Mouse (Mus musculus): ENCODE measurements around the gene Cradd. TPM values are rescaled to one million over a fixed set of nuclear protein-coding genes. Genes with fewer than 3 reads are reported as not detected.

The Cradd gene
- total and polyA plus RNA-seq, 2 experiments = 8.9 to 24.7 TPM

DNA sequence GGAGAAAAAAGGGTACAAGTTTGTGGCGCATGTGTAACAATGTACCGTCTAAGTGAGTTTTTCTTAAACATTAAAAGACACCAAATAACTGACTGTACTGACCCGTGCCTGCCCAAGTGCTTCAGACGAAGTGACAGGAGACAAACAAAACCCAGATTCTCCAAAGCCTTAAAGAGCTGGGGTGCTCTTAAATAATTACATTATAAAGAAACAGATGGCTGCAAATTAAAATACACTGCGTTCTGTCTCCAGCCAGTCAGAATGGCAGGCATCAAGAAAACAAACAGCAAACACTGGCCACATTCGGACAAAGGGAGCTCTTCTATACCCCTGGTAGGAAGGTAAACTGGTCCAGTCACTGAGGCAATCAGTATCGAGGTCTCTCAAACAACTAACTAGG, 43.3 kb upstream of the Cradd start:
- no peak for TF ChIP-seq POLR2A (IDR thresholded peaks at IDR 0.05; ENCODE audit: extremely low read depth, insufficient read depth, low read length)
- TF ChIP-seq CTCF (IDR thresholded peaks at IDR 0.05; ENCODE audit: low read depth, low read length) = no peak
- no peaks in the 10 kb centered on the region for H3K27me3 ChIP-seq (ENCODE audit: control insufficient read depth, insufficient read depth, low read length)
- no peak for DNase-seq (ENCODE audit: extremely low read depth, low read depth, low spot score)
- H3K4me3 ChIP-seq (ENCODE audit: insufficient read depth, low read depth, low read length) = no peak overlapping the region
- H3K36me3 ChIP-seq (ENCODE audit: control insufficient read depth, insufficient read depth, low read length) = no peaks in the 10 kb centered on the region
- H3K79me2 ChIP-seq (ENCODE audit: control insufficient read depth, insufficient read depth, low read length) = no peaks in the 10 kb centered on the region
- WGBS = 85% methylated on average over 7 of the region's 7 CpGs
- no peaks in the 10 kb centered on the region for H3K4me1 ChIP-seq (ENCODE audit: control insufficient read depth, insufficient read depth, low read length)
- no peak overlapping the region for H3K9ac ChIP-seq (ENCODE audit: low read depth, low read length)
- no peak overlapping the region for H3K27ac ChIP-seq (replicated peaks; ENCODE audit: insufficient read depth, low read depth, low read length)

DNA sequence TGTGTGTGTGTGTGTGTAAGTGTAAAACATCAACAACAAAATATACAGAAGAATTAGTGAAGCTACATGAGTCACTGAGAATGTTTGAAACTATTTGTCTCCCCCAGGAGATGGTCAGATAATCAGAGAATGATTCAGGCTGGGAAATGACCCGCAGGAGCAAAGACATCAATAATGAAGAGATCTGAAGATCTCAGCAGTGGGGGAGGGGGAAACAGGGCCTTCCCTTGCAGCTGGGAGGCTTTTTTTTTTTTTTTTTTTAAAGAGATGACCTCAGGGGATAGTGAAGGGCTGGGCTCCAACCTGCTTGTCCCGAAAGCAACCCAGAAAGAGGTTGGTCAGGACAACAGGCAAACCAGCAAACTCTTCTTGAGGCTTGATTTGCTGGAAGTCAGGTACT, 38.4 kb upstream of the Cradd start:
- no peaks in the 10 kb centered on the region for H3K27me3 ChIP-seq (ENCODE audit: control insufficient read depth, insufficient read depth, low read length)
- no peak for DNase-seq (ENCODE audit: extremely low read depth, low read depth, low spot score)
- 66% methylated on average over 2 of the region's 2 CpGs for WGBS
- H3K4me3 ChIP-seq (ENCODE audit: insufficient read depth, low read depth, low read length) = no peak overlapping the region
- no peak for TF ChIP-seq CTCF (IDR thresholded peaks at IDR 0.05; ENCODE audit: low read depth, low read length)
- H3K36me3 ChIP-seq (ENCODE audit: control insufficient read depth, insufficient read depth, low read length) = no peaks in the 10 kb centered on the region
- no peaks in the 10 kb centered on the region for H3K79me2 ChIP-seq (ENCODE audit: control insufficient read depth, insufficient read depth, low read length)
- H3K27ac ChIP-seq (replicated peaks; ENCODE audit: insufficient read depth, low read depth, low read length) = no peak overlapping the region
- H3K4me1 ChIP-seq (ENCODE audit: control insufficient read depth, insufficient read depth, low read length) = no peaks in the 10 kb centered on the region
- no peak overlapping the region for H3K9ac ChIP-seq (ENCODE audit: low read depth, low read length)

- DNase-seq (ENCODE audit: extremely low read depth, low read depth, low spot score) = peak; percentile 74
- Histone ChIP-seq H3K27me3 (ENCODE audit: control insufficient read depth, insufficient read depth, low read length) (no peaks in the 10 kb centered on the region), H3K36me3 (ENCODE audit: control insufficient read depth, insufficient read depth, low read length) (no peaks in the 10 kb centered on the region), H3K9ac (ENCODE audit: low read depth, low read length) (no peak overlapping the region), H3K27ac (replicated peaks; ENCODE audit: insufficient read depth, low read depth, low read length) (no peak overlapping the region), H3K79me2 (ENCODE audit: control insufficient read depth, insufficient read depth, low read length) (no peaks in the 10 kb centered on the region), H3K4me3 (ENCODE audit: insufficient read depth, low read depth, low read length) (no peak overlapping the region), H3K4me1 (ENCODE audit: control insufficient read depth, insufficient read depth, low read length) (no peaks in the 10 kb centered on the region)
- 22% methylated on average over 12 of the region's 12 CpGs for WGBS
- TF ChIP-seq CTCF (IDR thresholded peaks at IDR 0.05; ENCODE audit: low read depth, low read length) = no peak
- TF ChIP-seq POLR2A (IDR thresholded peaks at IDR 0.05; ENCODE audit: extremely low read depth, insufficient read depth, low read length) = no peak
Observed at GRCm38 (mm10) chr10:95361260-95361841, 37.4 kb upstream of the Cradd start.

DNA sequence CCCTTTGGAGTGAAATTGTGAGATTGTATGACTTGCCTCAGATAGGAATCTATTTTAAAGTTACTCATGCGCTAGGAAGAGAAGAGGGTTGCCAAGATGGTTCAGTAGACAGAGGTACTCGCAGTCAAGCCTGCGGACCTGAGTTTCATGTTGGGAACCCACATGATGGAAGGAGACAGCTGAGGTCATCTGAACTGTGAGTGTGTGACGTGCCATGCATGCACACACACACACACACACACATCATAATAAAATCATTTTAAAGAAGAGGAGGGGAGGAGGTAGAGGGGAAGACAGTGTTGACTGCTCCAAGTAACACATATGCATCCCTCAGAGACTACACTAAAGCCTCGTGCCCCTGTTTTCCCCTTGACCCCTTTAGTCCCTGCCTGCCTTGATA, 36.1 kb upstream of the Cradd start:
- DNase-seq (ENCODE audit: extremely low read depth, low read depth, low spot score) = no peak
- TF ChIP-seq CTCF (IDR thresholded peaks at IDR 0.05; ENCODE audit: low read depth, low read length) (no peak), POLR2A (IDR thresholded peaks at IDR 0.05; ENCODE audit: extremely low read depth, insufficient read depth, low read length) (no peak)
- H3K79me2 ChIP-seq (ENCODE audit: control insufficient read depth, insufficient read depth, low read length) = no peaks in the 10 kb centered on the region
- no peaks in the 10 kb centered on the region for H3K27me3 ChIP-seq (ENCODE audit: control insufficient read depth, insufficient read depth, low read length)
- H3K4me3 ChIP-seq (ENCODE audit: insufficient read depth, low read depth, low read length) = no peak overlapping the region
- H3K36me3 ChIP-seq (ENCODE audit: control insufficient read depth, insufficient read depth, low read length) = no peaks in the 10 kb centered on the region
- 92% methylated on average over 5 of the region's 5 CpGs for WGBS
- no peak overlapping the region for H3K9ac ChIP-seq (ENCODE audit: low read depth, low read length)
- no peaks in the 10 kb centered on the region for H3K4me1 ChIP-seq (ENCODE audit: control insufficient read depth, insufficient read depth, low read length)
- no peak overlapping the region for H3K27ac ChIP-seq (replicated peaks; ENCODE audit: insufficient read depth, low read depth, low read length)

DNA sequence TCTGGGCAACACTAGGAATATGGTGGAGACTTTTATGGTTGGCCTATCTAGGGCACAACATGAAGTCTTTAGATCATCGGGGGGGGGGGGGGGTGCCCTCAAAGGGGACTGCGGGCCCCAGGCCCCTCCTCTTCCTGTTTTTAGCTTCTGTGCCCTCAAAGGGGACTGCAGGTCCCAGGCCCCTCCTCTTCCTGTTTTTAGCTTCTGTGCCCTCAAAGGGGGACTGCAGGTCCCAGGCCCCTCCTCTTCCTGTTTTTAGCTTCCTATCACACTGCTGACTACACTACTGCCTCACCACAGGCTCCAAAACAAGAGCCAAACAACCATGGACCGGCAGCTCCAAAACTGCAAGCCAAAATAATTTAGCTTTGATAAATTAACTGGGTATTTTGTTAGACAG, 33.8 kb upstream of the Cradd start:
- no peak overlapping the region for H3K9ac ChIP-seq (ENCODE audit: low read depth, low read length)

GRCm38 (mm10) chr10:95356711-95357110, 32.8 kb upstream of the Cradd start:
- Histone ChIP-seq H3K4me3 (ENCODE audit: insufficient read depth, low read depth, low read length) (no peak overlapping the region), H3K9ac (ENCODE audit: low read depth, low read length) (no peak overlapping the region), H3K27ac (replicated peaks; ENCODE audit: insufficient read depth, low read depth, low read length) (no peak overlapping the region), H3K79me2 (ENCODE audit: control insufficient read depth, insufficient read depth, low read length) (no peaks in the 10 kb centered on the region), H3K27me3 (ENCODE audit: control insufficient read depth, insufficient read depth, low read length) (no peaks in the 10 kb centered on the region), H3K4me1 (ENCODE audit: control insufficient read depth, insufficient read depth, low read length) (no peaks in the 10 kb centered on the region), H3K36me3 (ENCODE audit: control insufficient read depth, insufficient read depth, low read length) (no peaks in the 10 kb centered on the region)
- DNase-seq (ENCODE audit: extremely low read depth, low read depth, low spot score) = no peak
- no peak for TF ChIP-seq POLR2A (IDR thresholded peaks at IDR 0.05; ENCODE audit: extremely low read depth, insufficient read depth, low read length)
- no peak for TF ChIP-seq CTCF (IDR thresholded peaks at IDR 0.05; ENCODE audit: low read depth, low read length)
- WGBS = 85% methylated on average over 7 of the region's 7 CpGs

More for the DNA sequence above, 33.8 kb upstream of the Cradd start:
- Histone ChIP-seq H3K36me3 (ENCODE audit: control insufficient read depth, insufficient read depth, low read length) (no peaks in the 10 kb centered on the region), H3K4me3 (ENCODE audit: insufficient read depth, low read depth, low read length) (no peak overlapping the region), H3K79me2 (ENCODE audit: control insufficient read depth, insufficient read depth, low read length) (no peaks in the 10 kb centered on the region), H3K27me3 (ENCODE audit: control insufficient read depth, insufficient read depth, low read length) (no peaks in the 10 kb centered on the region), H3K4me1 (ENCODE audit: control insufficient read depth, insufficient read depth, low read length) (no peaks in the 10 kb centered on the region), H3K27ac (replicated peaks; ENCODE audit: insufficient read depth, low read depth, low read length) (no peak overlapping the region)
- 68% methylated on average over 3 of the region's 3 CpGs for WGBS
- no peak for DNase-seq (ENCODE audit: extremely low read depth, low read depth, low spot score)
- TF ChIP-seq CTCF (IDR thresholded peaks at IDR 0.05; ENCODE audit: low read depth, low read length) (no peak), POLR2A (IDR thresholded peaks at IDR 0.05; ENCODE audit: extremely low read depth, insufficient read depth, low read length) (no peak)

Data from liver, adult 2 months (tissue).